Mouse (Mus musculus): ENCODE data around the gene Cysltr2.

Cysltr2 gene

DNA sequence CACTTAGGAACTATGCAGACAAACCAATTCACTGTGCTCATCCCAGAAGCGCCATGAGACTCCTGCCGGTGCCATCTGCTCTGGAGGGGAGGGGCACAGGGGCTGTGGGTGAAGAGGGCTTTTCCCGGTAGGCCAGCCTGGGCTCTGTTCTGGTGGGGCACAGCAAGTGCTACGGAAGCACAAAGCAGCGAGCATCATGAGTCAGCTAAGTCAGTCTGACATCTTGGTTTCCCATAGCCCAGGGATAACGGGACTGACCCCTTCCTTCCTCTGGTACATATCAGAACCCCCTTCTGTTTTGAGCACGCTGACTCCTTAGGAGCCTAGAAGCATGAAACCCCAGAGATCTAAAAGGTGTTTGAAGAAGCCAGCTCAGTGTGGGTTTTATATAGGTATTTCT, 15.5 kb upstream of the Cysltr2 start:
- Histone ChIP-seq H3K27me3 (ENCODE audit: insufficient read depth, low read length) (no peaks in the 10 kb centered on the region), H3K4me1 (replicated peaks; ENCODE audit: low read depth, low read length) (no peaks in the 10 kb centered on the region), H3K36me3 (ENCODE audit: insufficient read depth, low read length) (no peaks in the 10 kb centered on the region), H3K4me3 (replicated peaks; ENCODE audit: low read length) (no peak overlapping the region), H3K9me3 (ENCODE audit: low read length) (no peaks in the 10 kb centered on the region)
- no peak for TF ChIP-seq NANOG (IDR thresholded peaks at IDR 0.05; ENCODE audit: borderline replicate concordance, low read length)
- TF ChIP-seq CTCF (conservative IDR thresholded peaks at IDR 0.05; ENCODE audit: low read length), result no peak
- no peak for TF ChIP-seq POU5F1 (IDR thresholded peaks at IDR 0.05; ENCODE audit: borderline replicate concordance, low read length)

DNA sequence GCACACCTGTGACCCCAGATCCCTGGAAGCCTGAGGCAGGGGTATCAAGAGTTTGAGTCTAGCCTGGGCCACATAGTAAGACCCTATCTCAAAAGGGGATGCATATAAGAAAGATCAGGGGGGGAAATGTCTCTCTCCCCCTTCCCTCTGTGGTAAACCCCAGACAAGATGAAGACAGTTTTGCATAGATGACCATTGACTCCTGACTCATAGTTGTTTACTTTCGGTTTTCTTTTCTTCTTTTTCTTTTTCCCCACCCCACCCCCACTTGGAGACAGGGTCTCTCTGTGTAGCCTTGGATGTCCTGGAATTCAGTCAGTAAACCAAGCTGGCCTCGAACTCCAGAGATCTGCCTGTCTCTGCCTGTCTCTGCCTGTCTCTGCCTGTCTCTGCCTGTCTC, 9.8 kb upstream of the Cysltr2 start:
- no peaks in the 10 kb centered on the region for H3K27me3 ChIP-seq (ENCODE audit: insufficient read depth, low read length)
- no peak overlapping the region for H3K4me3 ChIP-seq (replicated peaks; ENCODE audit: low read length)
- no peaks in the 10 kb centered on the region for H3K36me3 ChIP-seq (ENCODE audit: insufficient read depth, low read length)
- TF ChIP-seq POU5F1 (IDR thresholded peaks at IDR 0.05; ENCODE audit: borderline replicate concordance, low read length), result no peak
- no peak for TF ChIP-seq CTCF (conservative IDR thresholded peaks at IDR 0.05; ENCODE audit: low read length)
- TF ChIP-seq NANOG (IDR thresholded peaks at IDR 0.05; ENCODE audit: borderline replicate concordance, low read length), result no peak
- peaks cover 20% of the 10 kb centered on the region for H3K9me3 ChIP-seq (ENCODE audit: low read length)
- H3K4me1 ChIP-seq (replicated peaks; ENCODE audit: low read depth, low read length), result no peaks in the 10 kb centered on the region

DNA sequence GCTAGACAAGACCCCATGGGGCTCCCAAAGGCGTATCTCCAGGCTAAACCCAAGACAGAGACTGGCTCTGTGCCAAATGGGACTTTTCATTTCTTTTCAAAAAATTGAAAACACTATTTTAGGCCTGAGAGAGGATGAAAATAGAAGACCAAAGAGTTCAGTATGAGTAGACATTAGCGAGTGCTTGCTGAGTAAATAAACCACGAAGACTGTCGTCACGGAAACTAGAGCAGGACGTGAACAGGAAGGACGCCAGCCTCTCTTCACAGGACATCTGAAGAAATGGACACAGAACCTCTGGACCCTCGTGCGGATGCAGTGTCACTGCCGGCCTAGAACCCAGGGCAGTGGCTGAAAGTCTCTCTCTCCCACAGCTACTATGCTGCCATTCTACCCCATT, 8.8 kb upstream of the Cysltr2 start:
- no peaks in the 10 kb centered on the region for H3K27me3 ChIP-seq (ENCODE audit: insufficient read depth, low read length)
- no peaks in the 10 kb centered on the region for H3K36me3 ChIP-seq (ENCODE audit: insufficient read depth, low read length)
- H3K9me3 ChIP-seq (ENCODE audit: low read length), result peaks cover 30% of the 10 kb centered on the region
- TF ChIP-seq POU5F1 (IDR thresholded peaks at IDR 0.05; ENCODE audit: borderline replicate concordance, low read length), result no peak
- TF ChIP-seq CTCF (conservative IDR thresholded peaks at IDR 0.05; ENCODE audit: low read length), result no peak
- TF ChIP-seq NANOG (IDR thresholded peaks at IDR 0.05; ENCODE audit: borderline replicate concordance, low read length), result no peak
- no peaks in the 10 kb centered on the region for H3K4me1 ChIP-seq (replicated peaks; ENCODE audit: low read depth, low read length)
- H3K4me3 ChIP-seq (replicated peaks; ENCODE audit: low read length), result no peak overlapping the region

DNA sequence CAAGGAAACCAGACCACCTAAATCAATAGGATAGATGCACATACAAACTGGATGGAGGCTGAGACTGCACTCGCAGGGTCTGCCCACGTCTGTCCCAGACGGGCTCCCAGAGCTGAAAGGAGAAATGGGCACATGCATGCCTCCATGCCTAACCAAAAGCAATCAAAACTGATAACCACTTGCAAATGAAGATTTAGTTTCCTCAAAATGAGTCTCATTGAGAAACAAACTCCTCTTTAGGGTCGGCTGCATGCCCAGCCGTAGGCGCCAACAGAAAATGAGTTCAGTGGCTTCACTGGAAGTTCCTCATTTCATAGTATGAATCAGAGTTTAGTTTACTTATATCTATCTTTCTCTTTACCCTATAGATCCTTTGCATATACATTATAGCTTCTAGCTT, 7.9 kb upstream of the Cysltr2 start:
- TF ChIP-seq CTCF (conservative IDR thresholded peaks at IDR 0.05; ENCODE audit: low read length) (no peak), NANOG (IDR thresholded peaks at IDR 0.05; ENCODE audit: borderline replicate concordance, low read length) (no peak), POU5F1 (IDR thresholded peaks at IDR 0.05; ENCODE audit: borderline replicate concordance, low read length) (no peak)
- no peaks in the 10 kb centered on the region for H3K27me3 ChIP-seq (ENCODE audit: insufficient read depth, low read length)
- no peak overlapping the region for H3K4me3 ChIP-seq (replicated peaks; ENCODE audit: low read length)
- H3K4me1 ChIP-seq (replicated peaks; ENCODE audit: low read depth, low read length), result no peaks in the 10 kb centered on the region
- H3K9me3 ChIP-seq (ENCODE audit: low read length), result peaks cover 36% of the 10 kb centered on the region
- no peaks in the 10 kb centered on the region for H3K36me3 ChIP-seq (ENCODE audit: insufficient read depth, low read length)

DNA sequence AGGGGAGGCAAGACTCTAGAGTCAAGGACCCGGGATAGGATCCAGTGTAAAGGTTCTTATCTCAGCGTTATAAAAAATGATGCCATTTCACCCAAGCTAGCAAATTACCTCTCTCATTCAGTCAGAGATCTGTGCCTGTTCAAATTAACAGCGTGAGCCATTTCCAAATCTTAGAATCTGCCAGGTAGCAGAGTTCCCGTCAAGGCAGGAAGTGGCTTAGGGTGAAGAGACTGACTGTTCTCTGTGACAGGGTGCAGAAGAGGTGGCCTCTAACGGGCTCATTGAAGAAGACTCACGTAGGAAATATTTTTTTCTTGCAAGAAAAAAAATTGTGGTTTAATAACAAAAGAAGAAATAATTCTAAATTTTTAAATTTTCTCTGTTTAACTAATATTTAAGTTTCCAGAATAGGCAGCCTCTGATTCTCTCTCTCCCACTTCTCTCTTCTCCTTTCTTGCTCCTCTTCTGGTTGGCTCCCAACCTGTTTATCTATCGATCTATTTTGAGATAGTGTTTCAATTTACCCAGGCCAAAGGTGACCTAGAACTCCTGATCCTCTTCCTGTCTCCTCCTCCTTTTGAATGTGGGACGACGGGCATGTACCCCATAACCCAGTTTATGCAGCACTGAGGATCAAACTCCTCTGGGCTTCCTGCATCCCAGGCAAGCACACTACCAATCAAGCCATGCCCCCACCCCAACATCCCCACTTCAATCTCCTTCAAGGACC, 3.5 kb downstream of the Cysltr2 start:
- no peak for TF ChIP-seq POU5F1 (IDR thresholded peaks at IDR 0.05; ENCODE audit: borderline replicate concordance, low read length)
- Histone ChIP-seq H3K36me3 (ENCODE audit: insufficient read depth, low read length) (no peaks in the 10 kb centered on the region), H3K4me3 (replicated peaks; ENCODE audit: low read length) (no peak overlapping the region), H3K27me3 (ENCODE audit: insufficient read depth, low read length) (no peaks in the 10 kb centered on the region), H3K4me1 (replicated peaks; ENCODE audit: low read depth, low read length) (no peaks in the 10 kb centered on the region), H3K9me3 (ENCODE audit: low read length) (peaks cover 11% of the 10 kb centered on the region; the same call in 1 of the 2 replicates)

DNA sequence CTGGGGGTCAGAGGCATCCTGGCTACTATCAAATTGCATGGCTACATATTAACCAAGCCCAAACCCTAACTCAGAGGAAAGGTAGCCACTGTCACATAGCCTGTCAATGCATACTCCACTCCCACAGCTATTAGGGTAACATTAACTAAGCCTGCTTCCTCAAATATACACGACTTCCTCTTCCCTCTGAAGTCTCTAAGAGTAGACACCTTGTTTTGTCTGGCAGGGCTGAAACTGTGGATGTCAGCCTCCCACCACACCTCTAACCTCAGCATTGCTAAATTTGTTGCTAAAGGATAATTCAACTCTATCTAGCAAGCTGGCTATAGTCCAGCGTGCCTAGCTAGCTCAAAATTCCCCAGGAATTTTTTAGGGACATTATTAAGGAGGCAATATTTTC, 7.2 kb downstream of the Cysltr2 start:
- H3K4me1 ChIP-seq (replicated peaks; ENCODE audit: low read depth, low read length), result no peaks in the 10 kb centered on the region
- no peaks in the 10 kb centered on the region for H3K27me3 ChIP-seq (ENCODE audit: insufficient read depth, low read length)
- no peak overlapping the region for H3K4me3 ChIP-seq (replicated peaks; ENCODE audit: low read length)
- TF ChIP-seq CTCF (conservative IDR thresholded peaks at IDR 0.05; ENCODE audit: low read length), result no peak
- no peak for TF ChIP-seq NANOG (IDR thresholded peaks at IDR 0.05; ENCODE audit: borderline replicate concordance, low read length)
- TF ChIP-seq POU5F1 (IDR thresholded peaks at IDR 0.05; ENCODE audit: borderline replicate concordance, low read length), result no peak
- no peaks in the 10 kb centered on the region for H3K36me3 ChIP-seq (ENCODE audit: insufficient read depth, low read length)
- 0 out of 2 replicates have a peak, but pooled peaks cover 3% of the 10 kb centered on the region for H3K9me3 ChIP-seq (ENCODE audit: low read length)

DNA sequence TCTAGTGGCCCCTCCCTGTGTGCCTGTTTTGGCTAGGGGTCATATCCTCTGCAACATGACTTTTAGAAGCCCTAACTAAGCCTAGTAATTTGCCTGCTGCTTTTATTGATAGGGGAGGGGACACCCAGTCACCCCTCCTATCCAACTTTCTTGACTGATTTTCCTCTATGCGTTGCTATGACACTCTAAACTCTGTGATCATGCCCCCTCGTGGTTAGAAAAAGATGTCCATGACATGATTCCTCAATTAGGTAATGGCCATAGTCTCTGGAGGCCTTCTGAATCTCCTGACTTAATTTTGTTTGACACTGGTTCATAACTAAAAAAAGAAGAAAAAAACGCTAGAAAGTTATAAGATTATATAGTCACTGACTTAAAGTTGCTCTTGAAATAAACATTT, 15.6 kb downstream of the Cysltr2 start:
- Histone ChIP-seq H3K36me3 (ENCODE audit: insufficient read depth, low read length) (no peaks in the 10 kb centered on the region), H3K4me3 (replicated peaks; ENCODE audit: low read length) (no peak overlapping the region), H3K9me3 (ENCODE audit: low read length) (peaks cover 24% of the 10 kb centered on the region), H3K4me1 (replicated peaks; ENCODE audit: low read depth, low read length) (no peaks in the 10 kb centered on the region), H3K27me3 (ENCODE audit: insufficient read depth, low read length) (no peaks in the 10 kb centered on the region)
- TF ChIP-seq POU5F1 (IDR thresholded peaks at IDR 0.05; ENCODE audit: borderline replicate concordance, low read length), result no peak
- no peak for TF ChIP-seq CTCF (conservative IDR thresholded peaks at IDR 0.05; ENCODE audit: low read length)
- TF ChIP-seq NANOG (IDR thresholded peaks at IDR 0.05; ENCODE audit: borderline replicate concordance, low read length), result no peak

DNA sequence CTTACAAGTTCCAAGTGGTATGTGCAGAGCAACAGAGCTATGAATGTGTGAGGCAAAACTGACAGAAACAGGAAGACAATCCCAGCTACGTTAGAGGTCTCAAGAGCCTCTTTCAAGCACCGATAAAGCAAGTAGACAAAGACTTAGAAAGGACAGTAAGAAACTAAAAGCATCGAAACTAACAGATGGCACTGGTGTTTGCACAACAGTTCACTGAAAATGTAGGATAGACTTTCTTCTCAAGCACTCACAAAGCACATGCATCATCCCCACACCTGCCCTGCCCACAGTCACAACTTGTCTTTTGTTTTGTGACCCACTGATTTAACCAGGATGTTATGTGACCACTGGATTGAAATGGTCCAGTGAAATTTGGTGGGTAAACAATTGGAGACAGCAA, 17.7 kb downstream of the Cysltr2 start:
- peaks cover 24% of the 10 kb centered on the region for H3K9me3 ChIP-seq (ENCODE audit: low read length)
- H3K4me1 ChIP-seq (replicated peaks; ENCODE audit: low read depth, low read length), result no peaks in the 10 kb centered on the region
- no peaks in the 10 kb centered on the region for H3K36me3 ChIP-seq (ENCODE audit: insufficient read depth, low read length)
- H3K27me3 ChIP-seq (ENCODE audit: insufficient read depth, low read length), result no peaks in the 10 kb centered on the region
- TF ChIP-seq POU5F1 (IDR thresholded peaks at IDR 0.05; ENCODE audit: borderline replicate concordance, low read length) (no peak), CTCF (conservative IDR thresholded peaks at IDR 0.05; ENCODE audit: low read length) (no peak), NANOG (IDR thresholded peaks at IDR 0.05; ENCODE audit: borderline replicate concordance, low read length) (no peak)
- H3K4me3 ChIP-seq (replicated peaks; ENCODE audit: low read length), result no peak overlapping the region

DNA sequence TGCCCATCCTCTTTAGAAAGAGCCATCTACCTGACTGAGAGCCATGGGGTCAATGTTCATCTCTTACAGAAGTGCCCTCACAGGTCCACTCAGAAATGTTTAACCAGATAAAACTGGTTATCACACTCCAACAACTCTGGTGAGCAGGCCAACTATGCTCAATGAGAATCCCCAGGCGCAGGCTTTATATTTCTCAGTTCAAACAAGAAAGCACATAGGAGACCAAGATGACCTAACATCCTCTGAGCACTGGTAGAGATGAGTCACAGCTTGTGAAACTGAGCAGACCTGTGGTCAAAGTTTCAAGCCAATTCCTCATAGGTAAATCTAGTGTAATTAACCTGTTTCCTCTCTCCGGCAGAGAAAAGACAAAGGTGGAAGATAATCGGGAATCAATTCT, 31.6 kb downstream of the Cysltr2 start:
- TF ChIP-seq NANOG (IDR thresholded peaks at IDR 0.05; ENCODE audit: borderline replicate concordance, low read length) (no peak), POU5F1 (IDR thresholded peaks at IDR 0.05; ENCODE audit: borderline replicate concordance, low read length) (no peak), CTCF (conservative IDR thresholded peaks at IDR 0.05; ENCODE audit: low read length) (no peak)
- Histone ChIP-seq H3K4me1 (replicated peaks; ENCODE audit: low read depth, low read length) (no peaks in the 10 kb centered on the region), H3K4me3 (replicated peaks; ENCODE audit: low read length) (no peak overlapping the region), H3K36me3 (ENCODE audit: insufficient read depth, low read length) (no peaks in the 10 kb centered on the region), H3K27me3 (ENCODE audit: insufficient read depth, low read length) (no peaks in the 10 kb centered on the region), H3K9me3 (ENCODE audit: low read length) (0 out of 2 replicates have a peak, but pooled peaks cover 4% of the 10 kb centered on the region)

All from E14TG2a.4 (cell line).